Mouse (Mus musculus): ENCODE data around the gene Trim59. TPM values are rescaled to one million over a fixed set of nuclear protein-coding genes. Genes with fewer than 3 reads are reported as not detected.

Trim59 gene
- total and polyA plus RNA-seq, 2 experiments from 2014 or later = 5.5 to 17.6 TPM

GRCm38 (mm10) chr3:69004055-69004436, 40.5 kb downstream of the Trim59 start:
- Histone ChIP-seq H3K36me3 (ENCODE audit: insufficient read depth, low read length) (no peaks in the 10 kb centered on the region), H3K9ac (replicated peaks; ENCODE audit: low read length, poor library complexity, severe bottlenecking) (peak overlapping the region; percentile 56), H3K4me3 (ENCODE audit: low read depth, low read length) (peak overlapping the region; percentile 97), H3K27ac (ENCODE audit: low read depth, low read length) (peak overlapping the region; percentile 44; the same call in 1 of the 2 replicates), H3K4me2 (ENCODE audit: low read depth, low read length, poor library complexity, severe bottlenecking) (peak overlapping the region; percentile 58), H3K9me3 (ENCODE audit: low read length) (no peaks in the 10 kb centered on the region), H3K4me1 (ENCODE audit: insufficient read depth, low read length) (0 out of 2 replicates have a peak, but pooled peaks cover 3% of the 10 kb centered on the region), H3K27me3 (ENCODE audit: insufficient read depth, low read length) (no peaks in the 10 kb centered on the region)
- ATAC-seq (ENCODE audit: low FRiP score) = no peak
- no peak; the same call in none of the 2 replicates for TF ChIP-seq CTCF (IDR thresholded peaks at IDR 0.05)
- WGBS = under 1% methylated on average over 7 of the region's 7 CpGs
- peak; percentile 11 for DNase-seq (ENCODE audit: low spot score)

GRCm38 (mm10) chr3:69002781-69003180, 41.8 kb downstream of the Trim59 start:
- H3K9me3 ChIP-seq (ENCODE audit: low read length) = no peaks in the 10 kb centered on the region
- TF ChIP-seq CTCF (IDR thresholded peaks at IDR 0.05) = peak; percentile 41
- no peaks in the 10 kb centered on the region for H3K27me3 ChIP-seq (ENCODE audit: insufficient read depth, low read length)

GRCm38 (mm10) chr3:68986550-68986949, 58.0 kb downstream of the Trim59 start:
- WGBS = 91% methylated on average over 2 of the region's 2 CpGs
- no peak overlapping the region for H3K27ac ChIP-seq (ENCODE audit: low read depth, low read length)
- ATAC-seq (ENCODE audit: low FRiP score) (no peak), DNase-seq (ENCODE audit: low spot score) (no peak)
- H3K9ac ChIP-seq (replicated peaks; ENCODE audit: low read length, poor library complexity, severe bottlenecking) = no peak overlapping the region
- H3K36me3 ChIP-seq (ENCODE audit: insufficient read depth, low read length) = 0 out of 2 replicates have a peak, but pooled peaks cover 3% of the 10 kb centered on the region
- no peak overlapping the region for H3K4me2 ChIP-seq (ENCODE audit: low read depth, low read length, poor library complexity, severe bottlenecking)
- no peaks in the 10 kb centered on the region for H3K4me1 ChIP-seq (ENCODE audit: insufficient read depth, low read length)
- H3K4me3 ChIP-seq (ENCODE audit: low read depth, low read length) = no peak overlapping the region
- no peak for TF ChIP-seq CTCF (IDR thresholded peaks at IDR 0.05)
- H3K27me3 ChIP-seq (ENCODE audit: insufficient read depth, low read length) = no peaks in the 10 kb centered on the region
- H3K9me3 ChIP-seq (ENCODE audit: low read length) = no peaks in the 10 kb centered on the region

More at GRCm38 (mm10) chr3:69002781-69003180, 41.8 kb downstream of the Trim59 start:
- Histone ChIP-seq H3K27ac (ENCODE audit: low read depth, low read length) (no peak overlapping the region), H3K36me3 (ENCODE audit: insufficient read depth, low read length) (no peaks in the 10 kb centered on the region), H3K4me3 (ENCODE audit: low read depth, low read length) (no peak overlapping the region), H3K4me1 (ENCODE audit: insufficient read depth, low read length) (0 out of 2 replicates have a peak, but pooled peaks cover 3% of the 10 kb centered on the region), H3K9ac (replicated peaks; ENCODE audit: low read length, poor library complexity, severe bottlenecking) (no peak overlapping the region), H3K4me2 (ENCODE audit: low read depth, low read length, poor library complexity, severe bottlenecking) (no peak overlapping the region)
- WGBS = 93% methylated on average over 4 of the region's 4 CpGs
- ATAC-seq (ENCODE audit: low FRiP score) = no peak
- DNase-seq (ENCODE audit: low spot score) = no peak

MicroRNA genes within 50 kb of the gene (microRNA counts, 519-probe panel; counts per million panel counts)
- 5,025 counts per million, percentile 90 among the panel's probes with 10 or more counts for microRNA mmu-miR-15b

Small RNAs within 50 kb of the gene (microRNA-seq; reads per million reads assigned to microRNA genes)
- gene Mir15b (ENCODE audit: borderline number of aligned reads) (1,467 reads per million, percentile 78 among the genes with 10 or more reads in this experiment), gene Mir16-2 (ENCODE audit: borderline number of aligned reads) (526 reads per million, percentile 66 among the genes with 10 or more reads in this experiment)

Other genes with a start within 250 kb of the Trim59 start
- 19.7 and 24.3 TPM in 2 replicates for gene 1110032F04Rik, start 175.2 kb downstream of the Trim59 start, total RNA-seq (2014; rRNA removed)
- gene 1110032F04Rik, start 175.2 kb downstream of the Trim59 start, polyA plus RNA-seq (2015; fragmentation: Nextera tagmentation; extraction: Ambion mirVana) = 3.1 and 3.4 TPM in 2 replicates
- 9.0 and 10.4 TPM in 2 replicates for gene Ift80, start 40.2 kb downstream of the Trim59 start, total RNA-seq (2014; rRNA removed)
- 3.7 and 3.8 TPM in 2 replicates for gene Ift80, start 40.2 kb downstream of the Trim59 start, polyA plus RNA-seq (2015; fragmentation: Nextera tagmentation; extraction: Ambion mirVana)
- 7.4 and 16.5 TPM in 2 replicates for gene Smc4, start 40.0 kb downstream of the Trim59 start, total RNA-seq (2014; rRNA removed)
- 14.4 and 18.1 TPM in 2 replicates for gene Smc4, start 40.0 kb downstream of the Trim59 start, polyA plus RNA-seq (2015; fragmentation: Nextera tagmentation; extraction: Ambion mirVana)
- 67.0 and 75.2 TPM in 2 replicates for gene Kpna4, start 82.4 kb upstream of the Trim59 start, total RNA-seq (2014; rRNA removed)
- 22.0 and 27.3 TPM in 2 replicates for gene Kpna4, start 82.4 kb upstream of the Trim59 start, polyA plus RNA-seq (2015; fragmentation: Nextera tagmentation; extraction: Ambion mirVana)
- not detected in 2 replicates for gene Arl14, start 177.7 kb upstream of the Trim59 start, total RNA-seq (2014; rRNA removed)
- not detected in 2 replicates for gene Arl14, start 177.7 kb upstream of the Trim59 start, polyA plus RNA-seq (2015; fragmentation: Nextera tagmentation; extraction: Ambion mirVana)

Measured in midbrain, postnatal 0 days (tissue).